Mouse (Mus musculus): ENCODE measurements around the gene Tpbgl. TPM values are rescaled to one million over a fixed set of nuclear protein-coding genes. Genes with fewer than 3 reads are reported as not detected.
A peak's percentile ranks its signal among the peaks of the same experiment; 100 is the strongest.

Gene Tpbgl
- total RNA-seq, 2 experiments from 2014 or later = 2.9 to 3.3 TPM

DNA sequence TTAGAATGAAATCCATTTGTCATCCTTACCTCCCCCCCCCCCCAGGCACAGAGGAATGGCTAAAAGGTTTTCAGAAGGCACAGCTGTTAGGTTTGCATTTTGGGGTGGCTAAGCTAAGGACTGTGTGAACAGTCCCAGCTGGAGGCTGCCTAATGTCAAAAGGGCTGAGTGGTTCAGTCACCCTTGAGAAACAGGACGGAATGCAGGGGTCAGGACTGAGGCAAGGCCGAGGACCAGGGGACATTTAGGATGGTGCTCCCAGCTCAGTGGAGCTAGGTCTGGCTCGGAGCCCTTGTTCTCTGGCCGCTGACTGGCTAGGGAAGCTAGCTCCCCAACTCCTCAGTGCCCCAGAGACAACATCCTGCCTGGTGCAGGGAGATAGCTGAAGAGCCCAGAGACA is 44.0 kb downstream of the Tpbgl start:
- DNase-seq (ENCODE audit: low spot score in 2 of 2) = no peak

DNA sequence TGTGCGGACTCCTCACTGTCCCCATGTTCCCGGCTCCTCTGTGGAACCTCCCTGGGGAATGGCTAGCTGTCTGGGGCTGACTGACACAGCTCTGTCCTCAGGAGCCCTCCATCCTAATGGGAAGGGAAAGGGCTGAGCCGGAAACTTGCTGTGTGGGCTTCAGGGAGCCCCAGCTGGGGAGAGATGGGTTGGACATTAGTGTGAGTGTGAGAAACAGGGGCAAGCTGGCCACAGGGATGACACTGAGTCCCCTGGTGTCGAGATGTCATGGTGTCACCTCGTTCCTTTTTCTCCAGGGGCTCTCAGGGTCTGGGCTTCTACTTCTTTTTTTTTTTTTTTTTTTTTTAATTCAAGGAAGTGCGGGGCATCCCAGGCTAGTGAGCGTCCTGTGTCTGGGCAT is 44.6 kb downstream of the Tpbgl start:
- no peak for DNase-seq (ENCODE audit: low spot score in 2 of 2)

GRCm38 (mm10) chr7:99580247-99580646 is 46.7 kb downstream of the Tpbgl start:
- DNase-seq (ENCODE audit: low spot score in 2 of 2) = no peak

GRCm38 (mm10) chr7:99579491-99580190 is 47.3 kb downstream of the Tpbgl start:
- DNase-seq (ENCODE audit: low spot score in 2 of 2) = peak in 1 of 2 experiments; percentile 36

GRCm38 (mm10) chr7:99578246-99578645 is 48.7 kb downstream of the Tpbgl start:
- no peak for DNase-seq (ENCODE audit: low spot score in 2 of 2)

Other genes with a start within 250 kb of the Tpbgl start
- gene Gdpd5, start 245.7 kb downstream of the Tpbgl start, total RNA-seq (2021) = 10 to 100 TPM; 31.4 to 37.4 TPM
- 1 to 10 TPM; 4.8 to 6.2 TPM for gene Klhl35, start 161.1 kb downstream of the Tpbgl start, total RNA-seq (2021)
- 100 to 1,000 TPM; 314 to 330 TPM for gene Rps3, start 143.4 kb downstream of the Tpbgl start, total RNA-seq (2021)
- gene Arrb1, start 91.6 kb downstream of the Tpbgl start, total RNA-seq (2021) = 100 to 1,000 TPM; 150 to 192 TPM
- 10 to 100 TPM; 14.8 to 15.4 TPM for gene Slco2b1, start 84.2 kb upstream of the Tpbgl start, total RNA-seq (2021)
- gene Olfr520, start 103.2 kb upstream of the Tpbgl start, total RNA-seq (2021) = not detected
- not detected for gene Olfr521, start 136.4 kb upstream of the Tpbgl start, total RNA-seq (2021)
- gene Neu3, start 201.3 kb upstream of the Tpbgl start, total RNA-seq (2021) = 1 to 10 TPM; 2.4 to 3.7 TPM
- 1 to 10 TPM; 1.2 TPM for gene Xrra1, start 232.0 kb upstream of the Tpbgl start, total RNA-seq (2021)
- gene Spcs2, start 236.4 kb upstream of the Tpbgl start, total RNA-seq (2021) = 10 to 100 TPM; 90.0 to 96.3 TPM